Mouse (Mus musculus): ENCODE data around the gene Upk2. TPM values are rescaled to one million over a fixed set of nuclear protein-coding genes. Genes with fewer than 3 reads are reported as not detected.

Gene Upk2
- polyA plus RNA-seq, 2 experiments, result 0.40 to 0.91 TPM

GRCm38 (mm10) chr9:44405011-44405410 lies 49.8 kb downstream of the Upk2 start:
- H3K9me3 ChIP-seq (ENCODE audit: control insufficient read depth, low read length), result no peaks in the 10 kb centered on the region

More at GRCm38 (mm10) chr9:44405011-44405410, 49.8 kb downstream of the Upk2 start:
- Histone ChIP-seq H3K36me3 (ENCODE audit: control insufficient read depth, insufficient read depth, low read length) (peaks cover 64% of the 10 kb centered on the region), H3K4me1 (ENCODE audit: control insufficient read depth, insufficient read depth, low read length) (peaks cover 7% of the 10 kb centered on the region; the same call in 1 of the 2 replicates), H3K9ac (ENCODE audit: low read depth, low read length, severe bottlenecking) (no peak overlapping the region), H3K4me3 (replicated peaks; ENCODE audit: low read length) (no peak overlapping the region), H3K4me2 (replicated peaks; ENCODE audit: low read depth, low read length, severe bottlenecking) (no peak overlapping the region), H3K27ac (replicated peaks; ENCODE audit: low read depth, low read length) (no peak overlapping the region), H3K27me3 (ENCODE audit: control insufficient read depth, insufficient read depth, low read length) (no peaks in the 10 kb centered on the region)
- TF ChIP-seq POLR2A (IDR thresholded peaks at IDR 0.05; ENCODE audit: borderline replicate concordance, extremely low read depth, insufficient read depth, insufficient read length), result no peak
- WGBS, result 80% methylated on average over 3 of the region's 3 CpGs
- ATAC-seq (ENCODE audit: low FRiP score, low read depth) (no peak), DNase-seq (ENCODE audit: low spot score) (no peak)

Other genes starting within 250 kb of the Upk2 start
- gene Cbl, start 220.9 kb downstream of the Upk2 start, polyA plus RNA-seq (2012; rRNA removed), result 18.3 and 21.0 TPM in 2 replicates
- 15.6 and 16.8 TPM in 2 replicates for gene Cbl, start 220.9 kb downstream of the Upk2 start, polyA plus RNA-seq (2014; fragmentation: Nextera tagmentation; extraction: Ambion mirVana)
- not detected in 2 replicates for gene Ccdc153, start 214.3 kb downstream of the Upk2 start, polyA plus RNA-seq (2012; rRNA removed)
- gene Ccdc153, start 214.3 kb downstream of the Upk2 start, polyA plus RNA-seq (2014; fragmentation: Nextera tagmentation; extraction: Ambion mirVana), result not detected in 2 replicates
- 0.13 and 0.15 TPM in 2 replicates for gene Pdzd3, start 203.5 kb downstream of the Upk2 start, polyA plus RNA-seq (2012; rRNA removed)
- not detected in 2 replicates for gene Pdzd3, start 203.5 kb downstream of the Upk2 start, polyA plus RNA-seq (2014; fragmentation: Nextera tagmentation; extraction: Ambion mirVana)
- 8.6 and 10.5 TPM in 2 replicates for gene Nlrx1, start 186.4 kb downstream of the Upk2 start, polyA plus RNA-seq (2012; rRNA removed)
- gene Nlrx1, start 186.4 kb downstream of the Upk2 start, polyA plus RNA-seq (2014; fragmentation: Nextera tagmentation; extraction: Ambion mirVana), result 12.6 and 13.5 TPM in 2 replicates
- gene Abcg4, start 166.4 kb downstream of the Upk2 start, polyA plus RNA-seq (2012; rRNA removed), result 20.8 and 35.7 TPM in 2 replicates
- 4.8 and 5.0 TPM in 2 replicates for gene Abcg4, start 166.4 kb downstream of the Upk2 start, polyA plus RNA-seq (2014; fragmentation: Nextera tagmentation; extraction: Ambion mirVana)
- gene Hinfp, start 149.3 kb downstream of the Upk2 start, polyA plus RNA-seq (2012; rRNA removed), result 39.4 and 46.7 TPM in 2 replicates
- 18.0 and 22.0 TPM in 2 replicates for gene Hinfp, start 149.3 kb downstream of the Upk2 start, polyA plus RNA-seq (2014; fragmentation: Nextera tagmentation; extraction: Ambion mirVana)
- gene C2cd2l, start 134.7 kb downstream of the Upk2 start, polyA plus RNA-seq (2012; rRNA removed), result 19.6 and 23.1 TPM in 2 replicates
- 7.5 and 8.0 TPM in 2 replicates for gene C2cd2l, start 134.7 kb downstream of the Upk2 start, polyA plus RNA-seq (2014; fragmentation: Nextera tagmentation; extraction: Ambion mirVana)
- gene Dpagt1, start 129.0 kb downstream of the Upk2 start, polyA plus RNA-seq (2012; rRNA removed), result 47.9 and 71.0 TPM in 2 replicates
- 39.4 and 39.5 TPM in 2 replicates for gene Dpagt1, start 129.0 kb downstream of the Upk2 start, polyA plus RNA-seq (2014; fragmentation: Nextera tagmentation; extraction: Ambion mirVana)
- gene H2afx, start 120.3 kb downstream of the Upk2 start, polyA plus RNA-seq (2012; rRNA removed), result 311 and 451 TPM in 2 replicates
- gene H2afx, start 120.3 kb downstream of the Upk2 start, polyA plus RNA-seq (2014; fragmentation: Nextera tagmentation; extraction: Ambion mirVana), result 256 and 275 TPM in 2 replicates
- 60.1 and 61.3 TPM in 2 replicates for gene Hmbs, start 110.7 kb downstream of the Upk2 start, polyA plus RNA-seq (2012; rRNA removed)
- gene Hmbs, start 110.7 kb downstream of the Upk2 start, polyA plus RNA-seq (2014; fragmentation: Nextera tagmentation; extraction: Ambion mirVana), result 97.1 and 102 TPM in 2 replicates
- 28.5 and 32.9 TPM in 2 replicates for gene Vps11, start 93.3 kb downstream of the Upk2 start, polyA plus RNA-seq (2012; rRNA removed)
- gene Vps11, start 93.3 kb downstream of the Upk2 start, polyA plus RNA-seq (2014; fragmentation: Nextera tagmentation; extraction: Ambion mirVana), result 27.8 and 29.9 TPM in 2 replicates
- 64.1 and 64.4 TPM in 2 replicates for gene Hyou1, start 75.5 kb downstream of the Upk2 start, polyA plus RNA-seq (2012; rRNA removed)
- 27.5 and 28.5 TPM in 2 replicates for gene Hyou1, start 75.5 kb downstream of the Upk2 start, polyA plus RNA-seq (2014; fragmentation: Nextera tagmentation; extraction: Ambion mirVana)
- 17.5 and 21.6 TPM in 2 replicates for gene Slc37a4, start 58.1 kb downstream of the Upk2 start, polyA plus RNA-seq (2012; rRNA removed)
- 12.5 and 16.0 TPM in 2 replicates for gene Slc37a4, start 58.1 kb downstream of the Upk2 start, polyA plus RNA-seq (2014; fragmentation: Nextera tagmentation; extraction: Ambion mirVana)
- 680 and 1,089 TPM in 2 replicates for gene Rps25, start 47.8 kb downstream of the Upk2 start, polyA plus RNA-seq (2012; rRNA removed)
- 2,627 and 2,837 TPM in 2 replicates for gene Rps25, start 47.8 kb downstream of the Upk2 start, polyA plus RNA-seq (2014; fragmentation: Nextera tagmentation; extraction: Ambion mirVana)
- gene Trappc4, start 47.4 kb downstream of the Upk2 start, polyA plus RNA-seq (2012; rRNA removed), result 81.5 and 85.7 TPM in 2 replicates
- gene Trappc4, start 47.4 kb downstream of the Upk2 start, polyA plus RNA-seq (2014; fragmentation: Nextera tagmentation; extraction: Ambion mirVana), result 127 and 144 TPM in 2 replicates
- gene Ccdc84, start 36.4 kb downstream of the Upk2 start, polyA plus RNA-seq (2012; rRNA removed), result 54.3 and 57.3 TPM in 2 replicates
- 24.8 and 25.4 TPM in 2 replicates for gene Ccdc84, start 36.4 kb downstream of the Upk2 start, polyA plus RNA-seq (2014; fragmentation: Nextera tagmentation; extraction: Ambion mirVana)
- gene Foxr1, start 13.8 kb downstream of the Upk2 start, polyA plus RNA-seq (2012; rRNA removed), result not detected in 2 replicates
- not detected in 2 replicates for gene Foxr1, start 13.8 kb downstream of the Upk2 start, polyA plus RNA-seq (2014; fragmentation: Nextera tagmentation; extraction: Ambion mirVana)
- gene Bcl9l, start 27.8 kb upstream of the Upk2 start, polyA plus RNA-seq (2012; rRNA removed), result 41.2 and 53.7 TPM in 2 replicates
- gene Bcl9l, start 27.8 kb upstream of the Upk2 start, polyA plus RNA-seq (2014; fragmentation: Nextera tagmentation; extraction: Ambion mirVana), result 20.5 and 22.7 TPM in 2 replicates
- 0.10 and 0.13 TPM in 2 replicates for gene Cxcr5, start 106.9 kb upstream of the Upk2 start, polyA plus RNA-seq (2012; rRNA removed)
- gene Cxcr5, start 106.9 kb upstream of the Upk2 start, polyA plus RNA-seq (2014; fragmentation: Nextera tagmentation; extraction: Ambion mirVana), result 0.30 TPM in 1 of 2 replicates, not detected in the other
- gene Ddx6, start 149.9 kb upstream of the Upk2 start, polyA plus RNA-seq (2012; rRNA removed), result 41.7 and 42.0 TPM in 2 replicates
- gene Ddx6, start 149.9 kb upstream of the Upk2 start, polyA plus RNA-seq (2014; fragmentation: Nextera tagmentation; extraction: Ambion mirVana), result 18.5 and 20.4 TPM in 2 replicates
- not detected in 2 replicates for gene Treh, start 218.3 kb upstream of the Upk2 start, polyA plus RNA-seq (2012; rRNA removed)
- not detected in 2 replicates for gene Treh, start 218.3 kb upstream of the Upk2 start, polyA plus RNA-seq (2014; fragmentation: Nextera tagmentation; extraction: Ambion mirVana)